Mouse (Mus musculus) liver, adult 2 months (tissue): ENCODE results near the gene Gcm1.

ENCODE experiments used
- CTCF ChIP-seq: fragments of 200-500 bp; IDR thresholded peaks from 2 replicates; pipeline ENCODE4 v1.5.1; 2011; ENCODE audit warnings: low read depth, low read length, control low read depth
- POLR2A ChIP-seq: fragments of 200-500 bp; IDR thresholded peaks from 2 replicates; pipeline ENCODE4 v1.6.1; 2011; ENCODE audit warnings: low read length, control low read depth; ENCODE audit not compliant: insufficient read depth; ENCODE audit errors: extremely low read depth

DNA sequence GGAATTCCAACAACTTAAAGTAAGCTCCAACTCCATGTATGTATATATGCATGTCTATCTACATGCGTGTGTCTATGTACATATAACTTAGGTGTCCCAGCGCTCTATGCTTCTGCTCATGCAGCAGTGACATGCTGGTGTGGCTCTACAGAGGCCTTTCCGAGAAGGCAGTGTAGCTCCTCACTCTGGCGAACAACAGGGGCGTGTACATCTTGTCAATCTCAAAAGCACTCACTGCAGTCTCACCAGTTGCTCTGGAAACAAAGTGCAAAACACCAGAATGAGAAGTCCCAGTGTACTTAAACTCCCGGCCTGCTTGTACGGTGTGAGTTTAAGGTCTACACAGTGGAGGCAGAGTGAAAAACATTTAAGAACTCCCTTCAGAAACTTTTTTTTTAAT lies 30.1 kb downstream of the Gcm1 start:
- TF ChIP-seq POLR2A (no peak), CTCF (no peak)
